Mouse (Mus musculus) olfactory bulb, adult 2 months (tissue): ENCODE results near the gene Tbl3.

Experiments used
- CTCF ChIP-seq: fragments of 200-500 bp; IDR thresholded peaks from 2 replicates; pipeline ENCODE4 v1.5.1; 2012; ENCODE audit warnings: low read depth, mild to moderate bottlenecking, low read length, moderate library complexity; ENCODE audit not compliant: insufficient read depth
- POLR2A ChIP-seq: fragments of 200-500 bp; IDR thresholded peaks from 2 replicates; pipeline ENCODE4 v1.6.1; 2012; ENCODE audit warnings: mild to moderate bottlenecking, low read depth, low read length, moderate library complexity; ENCODE audit not compliant: insufficient read depth

DNA sequence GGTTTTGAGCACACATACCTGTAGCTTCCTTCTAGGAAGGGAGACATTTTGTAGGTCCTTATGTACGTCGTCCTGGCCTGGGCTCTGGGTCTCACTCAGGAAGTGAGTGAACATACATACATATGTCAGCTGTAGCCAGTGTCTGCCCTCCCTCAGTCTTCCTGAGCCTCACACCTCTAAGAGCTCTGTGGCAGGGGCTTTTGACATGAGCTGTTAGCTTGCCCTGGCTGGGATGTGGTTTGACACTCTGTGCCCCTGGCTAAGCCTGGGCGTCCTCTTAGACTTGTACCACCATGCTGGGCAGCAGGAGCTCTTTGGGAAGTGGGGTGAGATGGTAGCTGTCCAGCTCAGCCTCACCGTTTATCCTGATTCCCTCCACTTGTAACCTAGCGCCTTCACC lies 36.1 kb downstream of the Tbl3 start:
- TF ChIP-seq CTCF (no peak), POLR2A (no peak)
